Mouse (Mus musculus) embryonic fibroblast, embryonic 13.5 days (primary cell): ENCODE results near the gene Fbxo24.

Experiments
- CTCF ChIP-seq: IDR thresholded peaks from 2 replicates; pipeline ENCODE4 v1.5.1; 2011; ENCODE audit warnings: mild to moderate bottlenecking, control low read depth, low read length, moderate library complexity, borderline replicate concordance; ENCODE audit not compliant: insufficient read depth
- POLR2A ChIP-seq: IDR thresholded peaks from 2 replicates; pipeline ENCODE4 v1.6.1; 2011; ENCODE audit warnings: low read depth, mild to moderate bottlenecking, control low read depth, low read length, moderate library complexity

GRCm38 (mm10) chr5:137639472-137639871 is 10.7 kb upstream of the Fbxo24 start:
- TF ChIP-seq CTCF (no peak), POLR2A (no peak)
